Mouse (Mus musculus): ENCODE data around the gene Htr3a. TPM values are rescaled to one million over a fixed set of nuclear protein-coding genes. Genes with fewer than 3 reads are reported as not detected.
A peak's percentile ranks its signal among the peaks of the same experiment; 100 is the strongest.

The Htr3a gene
- polyA plus RNA-seq, 1 experiment from 2014 or later = 1.0 TPM

DNA sequence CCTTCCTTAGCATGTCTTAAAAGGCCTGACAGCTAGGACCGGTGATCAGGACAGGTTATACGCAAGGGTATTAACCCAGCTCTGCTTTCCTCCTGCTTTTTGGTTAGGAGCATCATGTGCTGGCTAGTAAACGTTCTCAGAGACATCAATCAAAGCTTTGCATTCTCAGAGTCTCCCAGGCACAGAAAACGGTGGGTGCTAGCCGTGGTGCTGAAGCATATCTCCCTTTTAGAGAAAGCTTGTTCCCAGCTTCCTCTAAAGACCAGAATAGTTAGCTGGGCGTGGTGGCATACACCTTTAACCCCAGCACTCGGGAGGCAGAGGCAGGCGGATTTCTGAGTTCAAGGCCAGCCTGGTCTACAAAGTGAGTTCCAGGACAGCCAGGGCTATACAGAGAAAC is 12.3 kb downstream of the Htr3a start:
- WGBS = 42% methylated on average over 8 of the region's 8 CpGs

GRCm38 (mm10) chr9:48895819-48896536 is 14.9 kb downstream of the Htr3a start:
- peak; percentile 72; the same call in 1 of the 2 replicates for ATAC-seq (ENCODE audit: low FRiP score, low TSS enrichment)
- H3K27ac ChIP-seq (replicated peaks; ENCODE audit: low read depth, low read length) = peak overlapping the region; percentile 70
- WGBS = 2% methylated on average over 18 of the region's 18 CpGs

More for the DNA sequence above, 12.3 kb downstream of the Htr3a start:
- ATAC-seq (ENCODE audit: low FRiP score, low TSS enrichment) = no peak
- Histone ChIP-seq H3K27me3 (ENCODE audit: control insufficient read depth, insufficient read depth, low read length) (no peaks in the 10 kb centered on the region), H3K9me3 (ENCODE audit: control insufficient read depth, low read length) (no peaks in the 10 kb centered on the region), H3K36me3 (ENCODE audit: control insufficient read depth, insufficient read depth, low read length) (no peaks in the 10 kb centered on the region), H3K4me3 (replicated peaks; ENCODE audit: low read depth, low read length) (no peak overlapping the region), H3K27ac (replicated peaks; ENCODE audit: low read depth, low read length) (no peak overlapping the region), H3K4me2 (ENCODE audit: low read length) (no peak overlapping the region), H3K9ac (replicated peaks; ENCODE audit: low read length) (no peak overlapping the region), H3K4me1 (ENCODE audit: control insufficient read depth, insufficient read depth, low read length) (peaks cover 14% of the 10 kb centered on the region; the same call in 1 of the 2 replicates)
- peak; percentile 57 for DNase-seq

GRCm38 (mm10) chr9:48894755-48895154 is 16.1 kb downstream of the Htr3a start:
- Histone ChIP-seq H3K9ac (replicated peaks; ENCODE audit: low read length) (no peak overlapping the region), H3K4me3 (replicated peaks; ENCODE audit: low read depth, low read length) (no peak overlapping the region), H3K4me1 (ENCODE audit: control insufficient read depth, insufficient read depth, low read length) (peaks cover 14% of the 10 kb centered on the region; the same call in 1 of the 2 replicates), H3K4me2 (ENCODE audit: low read length) (no peak overlapping the region), H3K9me3 (ENCODE audit: control insufficient read depth, low read length) (no peaks in the 10 kb centered on the region), H3K27ac (replicated peaks; ENCODE audit: low read depth, low read length) (no peak overlapping the region), H3K36me3 (ENCODE audit: control insufficient read depth, insufficient read depth, low read length) (no peaks in the 10 kb centered on the region), H3K27me3 (ENCODE audit: control insufficient read depth, insufficient read depth, low read length) (no peaks in the 10 kb centered on the region)
- WGBS = 53% methylated on average over 6 of the region's 6 CpGs
- ATAC-seq (ENCODE audit: low FRiP score, low TSS enrichment) (no peak), DNase-seq (no peak)

More at GRCm38 (mm10) chr9:48895819-48896536, 14.9 kb downstream of the Htr3a start:
- H3K9me3 ChIP-seq (ENCODE audit: control insufficient read depth, low read length) = no peaks in the 10 kb centered on the region
- DNase-seq = peak; percentile 80
- H3K27me3 ChIP-seq (ENCODE audit: control insufficient read depth, insufficient read depth, low read length) = no peaks in the 10 kb centered on the region
- H3K9ac ChIP-seq (replicated peaks; ENCODE audit: low read length) = peak overlapping the region; percentile 31; the same call in 1 of the 2 replicates
- peak overlapping the region; percentile 50 for H3K4me2 ChIP-seq (ENCODE audit: low read length)
- H3K4me3 ChIP-seq (replicated peaks; ENCODE audit: low read depth, low read length) = 0 out of 2 replicates have a peak overlapping the region, but pooled peaks have one; percentile 12
- H3K36me3 ChIP-seq (ENCODE audit: control insufficient read depth, insufficient read depth, low read length) = no peaks in the 10 kb centered on the region
- H3K4me1 ChIP-seq (ENCODE audit: control insufficient read depth, insufficient read depth, low read length) = peaks cover 14% of the 10 kb centered on the region; the same call in 1 of the 2 replicates

DNA sequence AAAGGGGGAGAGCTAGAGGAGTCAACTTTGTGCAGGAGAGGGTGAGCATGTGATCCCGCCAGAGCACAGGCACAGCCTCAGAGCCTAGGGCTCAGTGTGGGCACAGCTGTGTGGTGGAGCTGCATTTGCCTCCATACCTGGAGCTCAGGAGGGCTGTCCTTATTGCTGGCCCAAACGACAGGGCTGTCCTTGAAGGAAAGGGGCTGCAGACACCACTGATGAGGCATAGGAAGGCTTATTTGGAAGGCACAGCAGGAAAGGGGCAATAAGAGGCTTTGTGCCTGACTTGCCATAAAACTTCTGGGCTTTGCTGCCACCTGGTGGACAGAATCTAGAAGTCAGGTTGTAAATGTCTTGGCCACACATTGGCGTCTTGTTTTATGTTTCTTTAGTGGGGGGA is 16.9 kb downstream of the Htr3a start:
- Histone ChIP-seq H3K27me3 (ENCODE audit: control insufficient read depth, insufficient read depth, low read length) (no peaks in the 10 kb centered on the region), H3K27ac (replicated peaks; ENCODE audit: low read depth, low read length) (no peak overlapping the region), H3K4me1 (ENCODE audit: control insufficient read depth, insufficient read depth, low read length) (peaks cover 14% of the 10 kb centered on the region; the same call in 1 of the 2 replicates), H3K36me3 (ENCODE audit: control insufficient read depth, insufficient read depth, low read length) (no peaks in the 10 kb centered on the region), H3K9ac (replicated peaks; ENCODE audit: low read length) (no peak overlapping the region), H3K4me2 (ENCODE audit: low read length) (no peak overlapping the region), H3K9me3 (ENCODE audit: control insufficient read depth, low read length) (no peaks in the 10 kb centered on the region), H3K4me3 (replicated peaks; ENCODE audit: low read depth, low read length) (no peak overlapping the region)
- DNase-seq (peak; percentile 93), ATAC-seq (ENCODE audit: low FRiP score, low TSS enrichment) (no peak)
- WGBS = 22% methylated on average over 3 of the region's 3 CpGs

GRCm38 (mm10) chr9:48889093-48889492 is 21.8 kb downstream of the Htr3a start:
- ATAC-seq (ENCODE audit: low FRiP score, low TSS enrichment) = no peak
- Histone ChIP-seq H3K27ac (replicated peaks; ENCODE audit: low read depth, low read length) (no peak overlapping the region), H3K27me3 (ENCODE audit: control insufficient read depth, insufficient read depth, low read length) (no peaks in the 10 kb centered on the region), H3K4me2 (ENCODE audit: low read length) (no peak overlapping the region), H3K9me3 (ENCODE audit: control insufficient read depth, low read length) (no peaks in the 10 kb centered on the region), H3K4me1 (ENCODE audit: control insufficient read depth, insufficient read depth, low read length) (no peaks in the 10 kb centered on the region), H3K9ac (replicated peaks; ENCODE audit: low read length) (no peak overlapping the region), H3K36me3 (ENCODE audit: control insufficient read depth, insufficient read depth, low read length) (no peaks in the 10 kb centered on the region), H3K4me3 (replicated peaks; ENCODE audit: low read depth, low read length) (no peak overlapping the region)
- WGBS = 70% methylated on average over 7 of the region's 7 CpGs
- no peak for DNase-seq

- DNase-seq (no peak), ATAC-seq (ENCODE audit: low FRiP score, low TSS enrichment) (no peak)
- no peaks in the 10 kb centered on the region for H3K4me1 ChIP-seq (ENCODE audit: control insufficient read depth, insufficient read depth, low read length)
- H3K9ac ChIP-seq (replicated peaks; ENCODE audit: low read length) = no peak overlapping the region
- H3K27me3 ChIP-seq (ENCODE audit: control insufficient read depth, insufficient read depth, low read length) = no peaks in the 10 kb centered on the region
- no peaks in the 10 kb centered on the region for H3K36me3 ChIP-seq (ENCODE audit: control insufficient read depth, insufficient read depth, low read length)
- no peak overlapping the region for H3K4me3 ChIP-seq (replicated peaks; ENCODE audit: low read depth, low read length)
- 91% methylated on average over 8 of the region's 8 CpGs for WGBS
- no peaks in the 10 kb centered on the region for H3K9me3 ChIP-seq (ENCODE audit: control insufficient read depth, low read length)
- H3K27ac ChIP-seq (replicated peaks; ENCODE audit: low read depth, low read length) = no peak overlapping the region
- no peak overlapping the region for H3K4me2 ChIP-seq (ENCODE audit: low read length)
Measured at GRCm38 (mm10) chr9:48872896-48873295, 38.0 kb downstream of the Htr3a start.

DNA sequence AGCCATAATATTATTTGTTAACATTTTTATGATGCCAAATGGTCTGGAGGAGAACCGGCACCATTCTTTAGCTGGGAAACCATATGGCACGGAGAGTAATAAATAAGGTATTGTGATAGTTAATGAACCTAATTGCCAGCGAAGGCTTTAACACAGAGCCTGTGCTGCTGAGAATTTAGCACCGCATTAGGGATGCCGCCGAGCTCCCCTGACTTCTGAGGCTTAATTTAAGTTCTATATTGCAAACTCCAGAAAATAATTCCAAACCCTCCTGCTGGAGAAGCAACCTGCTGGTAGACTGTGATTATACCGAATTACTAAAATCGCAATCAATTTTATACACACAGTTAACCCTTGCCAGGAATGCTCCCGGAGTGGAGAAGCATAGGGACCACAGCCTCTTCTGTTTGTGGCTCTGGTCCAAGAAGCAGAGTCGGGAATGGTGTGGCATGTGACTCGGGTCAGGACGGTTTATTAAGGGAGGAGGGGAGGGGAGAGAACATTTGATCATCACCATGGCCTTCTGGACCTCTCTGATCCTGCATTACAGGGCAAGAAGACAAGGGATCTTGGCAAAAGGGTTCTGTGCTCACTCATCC is 44.3 kb downstream of the Htr3a start:
- no peak overlapping the region for H3K4me3 ChIP-seq (replicated peaks; ENCODE audit: low read depth, low read length)
- no peaks in the 10 kb centered on the region for H3K27me3 ChIP-seq (ENCODE audit: control insufficient read depth, insufficient read depth, low read length)
- 62% methylated on average over 12 of the region's 12 CpGs for WGBS
- ATAC-seq (ENCODE audit: low FRiP score, low TSS enrichment) (no peak), DNase-seq (no peak)
- no peak overlapping the region for H3K27ac ChIP-seq (replicated peaks; ENCODE audit: low read depth, low read length)
- no peaks in the 10 kb centered on the region for H3K9me3 ChIP-seq (ENCODE audit: control insufficient read depth, low read length)
- H3K36me3 ChIP-seq (ENCODE audit: control insufficient read depth, insufficient read depth, low read length) = no peaks in the 10 kb centered on the region
- H3K9ac ChIP-seq (replicated peaks; ENCODE audit: low read length) = no peak overlapping the region
- no peak overlapping the region for H3K4me2 ChIP-seq (ENCODE audit: low read length)
- H3K4me1 ChIP-seq (ENCODE audit: control insufficient read depth, insufficient read depth, low read length) = peaks cover 10% of the 10 kb centered on the region

DNA sequence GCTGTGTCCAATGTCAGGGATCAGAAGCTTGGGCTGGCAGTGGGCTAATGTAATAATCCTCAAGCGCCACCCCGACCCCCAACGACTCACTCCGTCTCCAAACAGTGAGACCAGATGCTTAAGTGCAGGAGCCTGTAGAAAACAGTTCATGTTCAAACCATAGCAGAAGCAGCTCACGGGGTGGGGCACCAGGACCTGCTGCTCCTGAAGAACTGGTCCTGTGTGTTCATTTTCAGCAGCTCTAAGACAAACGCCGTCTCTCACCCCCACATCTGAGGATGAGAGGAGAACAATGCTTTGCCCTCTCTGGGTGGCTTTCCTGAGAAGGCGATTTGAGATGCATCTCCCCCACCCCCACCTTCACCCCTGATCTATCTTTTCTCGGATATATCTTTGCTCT is 45.7 kb downstream of the Htr3a start:
- H3K4me3 ChIP-seq (replicated peaks; ENCODE audit: low read depth, low read length) = no peak overlapping the region
- no peaks in the 10 kb centered on the region for H3K9me3 ChIP-seq (ENCODE audit: control insufficient read depth, low read length)
- H3K36me3 ChIP-seq (ENCODE audit: control insufficient read depth, insufficient read depth, low read length) = no peaks in the 10 kb centered on the region
- H3K27me3 ChIP-seq (ENCODE audit: control insufficient read depth, insufficient read depth, low read length) = no peaks in the 10 kb centered on the region
- H3K27ac ChIP-seq (replicated peaks; ENCODE audit: low read depth, low read length) = no peak overlapping the region
- no peak overlapping the region for H3K9ac ChIP-seq (replicated peaks; ENCODE audit: low read length)
- H3K4me2 ChIP-seq (ENCODE audit: low read length) = no peak overlapping the region
- DNase-seq = no peak
- ATAC-seq (ENCODE audit: low FRiP score, low TSS enrichment) = no peak
- 37% methylated on average over 9 of the region's 9 CpGs for WGBS
- H3K4me1 ChIP-seq (ENCODE audit: control insufficient read depth, insufficient read depth, low read length) = peaks cover 11% of the 10 kb centered on the region

DNA sequence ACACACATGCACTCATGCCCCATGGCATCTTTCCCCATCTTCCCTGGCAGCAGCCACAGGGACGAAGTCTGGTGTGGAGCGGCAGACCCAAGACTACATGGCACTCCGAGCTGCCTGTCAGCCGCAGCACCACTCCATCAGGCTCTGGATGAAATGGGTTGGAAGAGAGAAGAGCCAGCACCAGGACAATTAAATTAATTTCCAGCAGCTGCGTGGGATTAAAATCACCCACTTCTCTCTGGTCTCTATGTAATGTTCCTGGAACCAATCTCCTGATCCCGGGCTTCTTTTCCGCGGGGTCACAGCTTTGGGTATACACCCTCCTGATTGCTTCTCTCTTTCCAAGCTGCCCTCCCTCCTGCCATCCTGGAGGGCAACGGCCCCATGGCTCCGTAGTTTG is 49.4 kb downstream of the Htr3a start:
- Histone ChIP-seq H3K27me3 (ENCODE audit: control insufficient read depth, insufficient read depth, low read length) (no peaks in the 10 kb centered on the region), H3K4me1 (ENCODE audit: control insufficient read depth, insufficient read depth, low read length) (peaks cover 6% of the 10 kb centered on the region; the same call in 1 of the 2 replicates), H3K36me3 (ENCODE audit: control insufficient read depth, insufficient read depth, low read length) (no peaks in the 10 kb centered on the region), H3K9ac (replicated peaks; ENCODE audit: low read length) (no peak overlapping the region), H3K4me3 (replicated peaks; ENCODE audit: low read depth, low read length) (no peak overlapping the region), H3K27ac (replicated peaks; ENCODE audit: low read depth, low read length) (no peak overlapping the region), H3K4me2 (ENCODE audit: low read length) (no peak overlapping the region), H3K9me3 (ENCODE audit: control insufficient read depth, low read length) (no peaks in the 10 kb centered on the region)
- WGBS = 92% methylated on average over 10 of the region's 10 CpGs
- no peak for ATAC-seq (ENCODE audit: low FRiP score, low TSS enrichment)
- no peak for DNase-seq
